Mouse (Mus musculus): Measurements from ENCODE around the gene Cdk5r1.

GRCm38 (mm10) chr11:80485622-80486206 is 8.9 kb downstream of the Cdk5r1 start:
- TF ChIP-seq CTCF (IDR thresholded peaks at IDR 0.05; ENCODE audit: low read depth) (no peak), EP300 (optimal IDR thresholded peaks at IDR 0.05) (no peak)
